Comparison of ENCODE assay signal across 9 mouse cellular contexts in genomic region chrX:166626866-166627570, GRCm38 (mm10). TPM values are rescaled to one million over a fixed set of nuclear protein-coding genes. Genes with fewer than 3 reads are reported as not detected.
DNase-seq lines count a peak whose midpoint lies in the region; ATAC-seq lines count a peak whose summit lies in the region.
"Had no signal": no experiment of that assay in that cellular context is flagged by ENCODE, and none has a peak within 500 bp of the region (broad histone marks: within the 10 kb centered on the region; RNA-seq: fewer than 3 reads in every experiment).

No protein-coding gene starts in this region.

- intact Hi-C loops in left cerebral cortex, postnatal 14 days (cut with DNase I): no loop called here

- ATAC-seq in hematopoietic stem cell, adult 5-6 weeks (replicated peaks in 1 of 2; ENCODE audit: insufficient read depth in 1 of 2, low FRiP score in 2 of 2, low TSS enrichment in 1 of 2, low read depth in 1 of 2, poor library complexity in 2 of 2, severe bottlenecking in 2 of 2): peak; percentile 95 to 99
- peak; percentile 96 for ATAC-seq in megakaryocyte progenitor cell, adult 5-6 weeks (replicated peaks; ENCODE audit: poor library complexity)

- peak; percentile 1 for DNase-seq in gastrocnemius, adult 18-20 months (ENCODE audit: low spot score)
- DNase-seq in gastrocnemius, postnatal 4 days (ENCODE audit: low spot score in 2 of 2): no peak
- peak; percentile 39 for DNase-seq in NIH3T3 (ENCODE audit: low read depth)
- DNase-seq in adrenal gland, postnatal 10 days: no peak
- no peak for DNase-seq in left cerebral cortex, postnatal 14 days (ENCODE audit: low spot score in 2 of 2)
- no peak for DNase-seq in left cerebral cortex, adult 9 months (ENCODE audit: low spot score in 2 of 2)
- DNase-seq: cerebellum, postnatal 14 days had no signal

RNA-seq across cellular contexts. Expression of gene Egfl6, which starts 41.5 kb away (rescaled TPM):
- total RNA-seq in gastrocnemius, adult 18-20 months (2021): under 1 TPM; 0.11 to 0.38 TPM
- 10 to 100 TPM; 19.5 to 23.9 TPM for total RNA-seq in gastrocnemius, postnatal 4 days (2021)
- not detected in 2 replicates for total RNA-seq in hematopoietic stem cell, adult 5-6 weeks (2017)
- 0.20 TPM in 1 of 2 replicates, not detected in the other for total RNA-seq in megakaryocyte progenitor cell, adult 5-6 weeks (2015)
- not detected in 2 replicates for total RNA-seq in megakaryocyte progenitor cell, adult 5-6 weeks (2017)
- 10 to 100 TPM; 14.9 to 17.0 TPM for total RNA-seq in adrenal gland, postnatal 10 days (2021)
- 1 to 10 TPM; 2.7 to 3.5 TPM for total RNA-seq in left cerebral cortex, postnatal 14 days (2021)

Comparison
In these comparisons a context has a peak if more than half of its experiments do, and no peak if none do; other contexts are left out.
1. DNase-seq: peak in gastrocnemius, adult 18-20 months (single experiment) and NIH3T3 (single experiment); none in gastrocnemius, postnatal 4 days (0 of 2), adrenal gland, postnatal 10 days (single experiment), left cerebral cortex, postnatal 14 days (0 of 2) and left cerebral cortex, adult 9 months (0 of 2).